Mouse (Mus musculus): ENCODE data around the gene Zmiz1. TPM values are rescaled to one million over a fixed set of nuclear protein-coding genes. Genes with fewer than 3 reads are reported as not detected.
A peak's percentile ranks its signal among the peaks of the same experiment; 100 is the strongest.

The Zmiz1 gene
- polyA plus RNA-seq, 1 experiment = 34.5 TPM

DNA sequence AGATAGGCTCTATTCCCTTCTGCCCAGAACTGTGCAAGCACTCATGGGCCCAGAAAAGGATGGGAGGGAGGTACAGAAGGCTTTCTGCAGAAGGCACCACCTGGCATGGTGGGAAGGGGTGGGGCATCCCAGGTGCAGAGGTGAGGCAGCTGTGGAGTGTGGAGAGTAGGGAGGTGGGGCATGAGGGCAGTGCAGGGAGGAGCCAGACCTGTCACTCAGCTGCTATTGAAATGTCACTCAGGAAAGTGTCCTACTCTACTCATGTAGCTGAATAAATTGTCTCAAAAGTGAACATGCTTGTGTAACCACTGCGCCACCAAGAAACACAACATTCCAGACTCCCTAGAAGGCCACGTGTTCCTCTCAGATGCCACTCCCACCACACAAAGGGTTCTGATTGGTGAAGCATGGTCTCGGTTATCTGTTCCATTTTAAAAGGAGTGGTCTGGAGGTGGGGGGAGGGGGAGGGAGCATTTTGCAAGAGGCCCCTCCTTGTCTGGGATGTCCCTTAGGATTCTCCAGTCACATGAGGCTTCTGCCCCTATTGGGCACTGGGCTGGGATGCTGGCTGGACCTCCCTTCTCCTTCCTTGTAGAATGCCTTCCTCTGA, 41.6 kb downstream of the Zmiz1 start:
- H3K4me2 ChIP-seq (ENCODE audit: low read depth) = no peak overlapping the region
- no peak overlapping the region for H3K4me3 ChIP-seq
- H3K36me3 ChIP-seq (ENCODE audit: control insufficient read depth, insufficient read depth) = peaks cover 8% of the 10 kb centered on the region
- TF ChIP-seq CEBPB (IDR thresholded peaks at IDR 0.05; ENCODE audit: insufficient read depth, poor library complexity, severe bottlenecking) = no peak
- peak in 1 of 3 experiments; percentile 31 for TF ChIP-seq MYOD1 (IDR thresholded peaks at IDR 0.05; ENCODE audit: control insufficient read depth in 1 of 3, insufficient read length in 2 of 3, low read depth in 2 of 3)
- TF ChIP-seq POLR2A (IDR thresholded peaks at IDR 0.05; ENCODE audit: insufficient read length, low read depth) = no peak
- TF ChIP-seq MYOG (IDR thresholded peaks at IDR 0.05; ENCODE audit: control insufficient read depth in 1 of 3, insufficient read depth in 1 of 3, insufficient read length in 2 of 3, low read depth in 2 of 3) = peak in 1 of 3 experiments; percentile 25
- peak; percentile 27 for TF ChIP-seq POLR2AphosphoS2 (IDR thresholded peaks at IDR 0.05; ENCODE audit: insufficient read length, low read depth)
- peaks cover 75% of the 10 kb centered on the region for H3K79me2 ChIP-seq (ENCODE audit: control insufficient read depth, insufficient read depth)
- H3ac ChIP-seq (ENCODE audit: control insufficient read depth, insufficient read length) = no peak overlapping the region
- no peaks in the 10 kb centered on the region for H3K27me3 ChIP-seq (ENCODE audit: control insufficient read depth, insufficient read depth, insufficient read length)

DNA sequence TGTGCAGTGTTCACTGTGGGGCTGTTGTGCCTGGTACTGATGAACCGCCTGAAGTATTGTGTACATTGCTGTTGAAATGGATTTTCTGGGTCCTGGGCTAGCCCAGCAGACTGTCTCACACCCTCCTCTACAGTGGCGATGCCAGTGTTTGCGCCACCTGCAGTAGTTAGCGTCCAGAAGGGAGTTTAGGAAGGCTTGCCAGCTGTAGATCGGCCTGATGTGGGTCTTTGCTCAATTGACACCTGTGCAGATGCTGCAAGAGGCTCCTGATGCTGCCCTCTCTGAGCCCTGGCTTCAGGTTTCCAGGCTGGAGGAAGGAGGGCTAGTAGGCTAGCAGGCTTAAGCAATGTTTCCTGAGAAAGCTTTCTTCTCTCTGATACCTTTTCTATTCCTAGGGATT, 42.5 kb downstream of the Zmiz1 start:
- Histone ChIP-seq H3K36me3 (ENCODE audit: control insufficient read depth, insufficient read depth) (peaks cover 10% of the 10 kb centered on the region), H3K27me3 (ENCODE audit: control insufficient read depth, insufficient read depth, insufficient read length) (no peaks in the 10 kb centered on the region), H3K4me2 (ENCODE audit: low read depth) (no peak overlapping the region), H3K4me3 (no peak overlapping the region), H3K79me2 (ENCODE audit: control insufficient read depth, insufficient read depth) (peaks cover 79% of the 10 kb centered on the region), H3ac (ENCODE audit: control insufficient read depth, insufficient read length) (no peak overlapping the region)
- TF ChIP-seq POLR2A (IDR thresholded peaks at IDR 0.05; ENCODE audit: insufficient read length, low read depth) = peak; percentile 12
- TF ChIP-seq E2F4 (IDR thresholded peaks at IDR 0.05; ENCODE audit: insufficient read depth) = no peak

DNA sequence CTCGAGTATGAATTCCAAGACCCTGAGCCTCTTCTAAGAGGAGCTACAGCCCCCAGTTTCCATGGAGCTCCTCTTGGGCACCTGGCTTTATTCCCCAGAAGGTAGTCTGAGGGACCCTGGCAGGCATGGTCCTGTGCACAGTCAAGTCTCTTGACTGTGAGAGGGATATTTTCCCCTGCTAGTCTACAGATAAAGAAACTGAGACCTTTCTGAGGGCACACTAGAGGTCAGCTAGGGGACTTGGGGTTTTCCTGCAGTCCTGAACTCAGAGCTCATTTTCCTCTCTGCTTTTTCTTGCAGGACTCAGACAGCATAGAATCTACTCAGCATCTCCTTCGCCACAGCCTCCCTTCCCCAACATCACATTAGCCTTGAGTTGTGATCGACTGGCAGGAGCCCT, 43.4 kb downstream of the Zmiz1 start:
- TF ChIP-seq POLR2A (IDR thresholded peaks at IDR 0.05; ENCODE audit: insufficient read length, low read depth) = no peak
- no peak for TF ChIP-seq E2F4 (IDR thresholded peaks at IDR 0.05; ENCODE audit: insufficient read depth)
- TF ChIP-seq MYOD1 (IDR thresholded peaks at IDR 0.05; ENCODE audit: control insufficient read depth in 1 of 3, insufficient read length in 2 of 3, low read depth in 2 of 3) = no peak
- no peak for TF ChIP-seq CEBPB (IDR thresholded peaks at IDR 0.05; ENCODE audit: insufficient read depth, poor library complexity, severe bottlenecking)
- no peak for TF ChIP-seq MAX (IDR thresholded peaks at IDR 0.05; ENCODE audit: low read depth)
- no peak for TF ChIP-seq POLR2AphosphoS2 (IDR thresholded peaks at IDR 0.05; ENCODE audit: insufficient read length, low read depth)
- TF ChIP-seq TCF3 (IDR thresholded peaks at IDR 0.05; ENCODE audit: insufficient read length, low read depth) = no peak
- no peak for TF ChIP-seq REST (IDR thresholded peaks at IDR 0.05; ENCODE audit: insufficient read depth, insufficient read length)
- no peak for TF ChIP-seq SRF (IDR thresholded peaks at IDR 0.05; ENCODE audit: control insufficient read depth, insufficient read length, low read depth)
- TF ChIP-seq MYOG (IDR thresholded peaks at IDR 0.05; ENCODE audit: control insufficient read depth in 1 of 3, insufficient read depth in 1 of 3, insufficient read length in 2 of 3, low read depth in 2 of 3) = no peak
- TF ChIP-seq USF1 (IDR thresholded peaks at IDR 0.05; ENCODE audit: low read depth) = no peak
- TF ChIP-seq TCF12 (IDR thresholded peaks at IDR 0.05; ENCODE audit: insufficient read depth, poor library complexity, severe bottlenecking) = no peak
- Histone ChIP-seq H3K79me2 (ENCODE audit: control insufficient read depth, insufficient read depth) (peaks cover 80% of the 10 kb centered on the region), H3K4me2 (ENCODE audit: low read depth) (no peak overlapping the region), H3K36me3 (ENCODE audit: control insufficient read depth, insufficient read depth) (peaks cover 18% of the 10 kb centered on the region), H3ac (ENCODE audit: control insufficient read depth, insufficient read length) (no peak overlapping the region), H3K27me3 (ENCODE audit: control insufficient read depth, insufficient read depth, insufficient read length) (no peaks in the 10 kb centered on the region), H3K4me3 (no peak overlapping the region)

DNA sequence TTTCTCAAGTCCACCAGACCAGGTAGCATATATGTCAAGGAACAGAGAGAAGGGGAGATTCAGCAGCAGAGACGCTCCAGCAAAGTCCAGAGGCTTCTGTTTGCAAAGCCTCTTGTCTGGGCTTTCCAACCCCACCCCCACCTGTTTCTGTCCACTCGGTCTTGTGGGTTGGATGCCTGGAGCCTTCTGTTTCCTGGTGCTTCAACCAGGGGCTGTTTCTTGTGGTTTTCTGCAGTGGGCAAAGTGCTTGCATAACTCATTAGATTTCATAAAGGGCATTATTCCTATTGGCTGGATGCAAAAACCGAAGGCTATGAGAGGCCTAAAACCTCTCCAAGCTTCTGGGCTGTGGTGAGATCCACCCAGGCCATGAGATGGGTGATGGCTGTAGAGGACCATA, 45.3 kb downstream of the Zmiz1 start:
- peaks cover 80% of the 10 kb centered on the region for H3K79me2 ChIP-seq (ENCODE audit: control insufficient read depth, insufficient read depth)
- no peak overlapping the region for H3K4me2 ChIP-seq (ENCODE audit: low read depth)
- no peak overlapping the region for H3ac ChIP-seq (ENCODE audit: control insufficient read depth, insufficient read length)
- no peaks in the 10 kb centered on the region for H3K27me3 ChIP-seq (ENCODE audit: control insufficient read depth, insufficient read depth, insufficient read length)
- H3K36me3 ChIP-seq (ENCODE audit: control insufficient read depth, insufficient read depth) = peaks cover 25% of the 10 kb centered on the region
- H3K4me3 ChIP-seq = no peak overlapping the region
- no peak for TF ChIP-seq POLR2A (IDR thresholded peaks at IDR 0.05; ENCODE audit: insufficient read length, low read depth)
- TF ChIP-seq MYOG (IDR thresholded peaks at IDR 0.05; ENCODE audit: control insufficient read depth in 1 of 3, insufficient read depth in 1 of 3, insufficient read length in 2 of 3, low read depth in 2 of 3) = peak in 1 of 3 experiments; percentile 68
- peak; percentile 59; the same call in 1 of the 2 replicates for TF ChIP-seq CEBPB (IDR thresholded peaks at IDR 0.05; ENCODE audit: insufficient read depth, poor library complexity, severe bottlenecking)
- peak in 2 of 3 experiments; percentile 44 to 56 for TF ChIP-seq MYOD1 (IDR thresholded peaks at IDR 0.05; ENCODE audit: control insufficient read depth in 1 of 3, insufficient read length in 2 of 3, low read depth in 2 of 3)

DNA sequence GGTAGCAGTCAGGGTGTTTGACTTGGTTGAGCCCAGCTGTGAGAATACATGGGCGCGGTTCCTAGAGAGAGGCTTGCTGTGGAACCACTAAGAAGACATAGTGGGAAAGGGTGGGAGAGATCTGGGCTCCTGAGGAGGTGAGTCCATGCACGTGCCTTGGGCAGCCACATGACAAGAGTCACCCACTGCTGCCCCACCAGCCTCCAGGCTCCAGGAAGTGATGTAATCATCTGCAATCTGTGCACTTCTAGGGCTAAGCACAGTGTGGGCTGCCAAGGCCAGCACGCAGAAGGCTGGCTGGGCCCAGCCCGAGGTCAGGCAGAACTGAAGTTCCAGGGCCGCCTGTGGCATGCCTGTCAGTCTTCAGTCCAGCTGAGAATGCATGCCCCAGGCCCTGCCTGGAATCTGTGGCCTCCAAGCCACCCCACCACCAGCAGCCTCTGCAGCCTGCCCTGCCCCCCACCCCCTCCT, 46.3 kb downstream of the Zmiz1 start:
- Histone ChIP-seq H3ac (ENCODE audit: control insufficient read depth, insufficient read length) (no peak overlapping the region), H3K36me3 (ENCODE audit: control insufficient read depth, insufficient read depth) (peaks cover 25% of the 10 kb centered on the region), H3K4me3 (no peak overlapping the region)

More for the DNA sequence above, 46.3 kb downstream of the Zmiz1 start:
- Histone ChIP-seq H3K79me2 (ENCODE audit: control insufficient read depth, insufficient read depth) (peaks cover 79% of the 10 kb centered on the region), H3K27me3 (ENCODE audit: control insufficient read depth, insufficient read depth, insufficient read length) (no peaks in the 10 kb centered on the region), H3K4me2 (ENCODE audit: low read depth) (no peak overlapping the region)
- TF ChIP-seq REST (IDR thresholded peaks at IDR 0.05; ENCODE audit: insufficient read depth, insufficient read length) (no peak), SRF (IDR thresholded peaks at IDR 0.05; ENCODE audit: control insufficient read depth, insufficient read length, low read depth) (no peak), POLR2AphosphoS2 (IDR thresholded peaks at IDR 0.05; ENCODE audit: insufficient read length, low read depth) (peak; percentile 77), MYOG (IDR thresholded peaks at IDR 0.05; ENCODE audit: control insufficient read depth in 1 of 3, insufficient read depth in 1 of 3, insufficient read length in 2 of 3, low read depth in 2 of 3) (peak; percentile 81 to 97 (median 90)), CEBPB (IDR thresholded peaks at IDR 0.05; ENCODE audit: insufficient read depth, poor library complexity, severe bottlenecking) (peak; percentile 99), POLR2A (IDR thresholded peaks at IDR 0.05; ENCODE audit: insufficient read length, low read depth) (peak; percentile 56), E2F4 (IDR thresholded peaks at IDR 0.05; ENCODE audit: insufficient read depth) (no peak), USF1 (IDR thresholded peaks at IDR 0.05; ENCODE audit: low read depth) (peak; percentile 33), TCF12 (IDR thresholded peaks at IDR 0.05; ENCODE audit: insufficient read depth, poor library complexity, severe bottlenecking) (peak; percentile 84), MAX (IDR thresholded peaks at IDR 0.05; ENCODE audit: low read depth) (no peak), MYOD1 (IDR thresholded peaks at IDR 0.05; ENCODE audit: control insufficient read depth in 1 of 3, insufficient read length in 2 of 3, low read depth in 2 of 3) (peak; percentile 48 to 96 (median 90)), TCF3 (IDR thresholded peaks at IDR 0.05; ENCODE audit: insufficient read length, low read depth) (peak; percentile 95)
